ENCODE assay signal across 25 mouse cellular contexts in the genomic region with DNA sequence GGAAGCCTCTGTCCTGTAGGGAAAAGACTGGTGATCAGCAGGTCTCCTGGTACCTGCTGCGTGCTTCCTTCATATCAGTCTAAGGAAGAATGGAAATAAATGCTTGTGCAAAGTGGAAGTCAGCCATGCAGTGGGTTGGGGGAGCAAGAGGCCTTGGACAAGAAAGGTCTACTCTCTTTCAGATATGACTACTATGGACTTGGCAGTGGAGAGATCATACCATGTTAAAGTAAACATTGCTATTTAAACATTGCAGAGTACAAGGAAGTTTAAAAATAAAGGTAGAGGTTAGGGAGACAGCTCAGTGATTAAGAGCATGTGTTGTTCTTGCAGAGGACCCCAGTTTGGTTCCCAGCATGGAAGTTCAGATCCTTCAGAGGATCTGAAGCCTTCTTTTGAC. TPM values are rescaled to one million over a fixed set of nuclear protein-coding genes. Genes with fewer than 3 reads are reported as not detected.
DNase-seq lines count a peak whose midpoint lies in the region; ATAC-seq lines count a peak whose summit lies in the region.
"Had no signal": no experiment of that assay in that cellular context is flagged by ENCODE, and none has a peak within 500 bp of the region (broad histone marks: within the 10 kb centered on the region; RNA-seq: fewer than 3 reads in every experiment).

No protein-coding gene starts in this region.

- ATAC-seq in intestine, embryonic 15.5 days = no peak
- ATAC-seq in intestine, embryonic 16.5 days = peak; percentile 32; the same call in 1 of the 2 replicates
- peak; percentile 64 for ATAC-seq in stomach, embryonic 15.5 days (ENCODE audit: insufficient read depth, low FRiP score, low read depth)
- ATAC-seq in cerebellum, adult (ENCODE audit: insufficient number of reproducible peaks, low FRiP score, low TSS enrichment) = no peak
- ATAC-seq: CD4-positive, CD25-positive, alpha-beta regulatory T cell, adult 4 months; forebrain, embryonic 13.5 days; forebrain, embryonic 16.5 days; hindbrain, postnatal 0 days had no signal

- peaks cover 44% of the 10 kb centered on the region for H3K4me1 ChIP-seq in intestine, embryonic 15.5 days (replicated peaks)
- H3K4me1 ChIP-seq in intestine, embryonic 16.5 days (ENCODE audit: control insufficient read depth, insufficient read depth, low read length) = peaks cover 43% of the 10 kb centered on the region
- peaks cover 58% of the 10 kb centered on the region for H3K4me1 ChIP-seq in stomach, embryonic 15.5 days

- no peaks in the 10 kb centered on the region for H3K27me3 ChIP-seq in intestine, embryonic 15.5 days (replicated peaks)
- H3K27me3 ChIP-seq in intestine, embryonic 16.5 days (replicated peaks; ENCODE audit: control insufficient read depth, insufficient read depth, low read length) = no peaks in the 10 kb centered on the region
- H3K27me3 ChIP-seq in stomach, embryonic 15.5 days (replicated peaks) = no peaks in the 10 kb centered on the region
- H3K27me3 ChIP-seq: forebrain, embryonic 13.5 days had no signal

- DNase-seq in left cerebral cortex, postnatal 36 days (ENCODE audit: low spot score in 2 of 2) = no peak
- no peak for DNase-seq in thymus, postnatal 36 days
- DNase-seq: adrenal gland, adult 8-10 months; adrenal gland, postnatal 25 days; cerebellum, adult 18-20 months; cerebellum, adult 9-10 months; cerebellum, postnatal 14 days; gastrocnemius, postnatal 10 days; gastrocnemius, postnatal 36 days; heart, adult 2 months had no signal

- H3K4me3 ChIP-seq in intestine, embryonic 15.5 days (replicated peaks) = no peak overlapping the region
- no peak overlapping the region for H3K4me3 ChIP-seq in intestine, embryonic 16.5 days (ENCODE audit: low read length)
- H3K4me3 ChIP-seq in stomach, embryonic 15.5 days (replicated peaks) = no peak overlapping the region
- H3K4me3 ChIP-seq: forebrain, embryonic 10.5 days; forebrain, embryonic 13.5 days; heart, adult 2 months; heart, embryonic 10.5 days had no signal

- 50% methylated on average over 1 of the region's 1 CpGs for WGBS in intestine, embryonic 15.5 days
- 34% methylated on average over 1 of the region's 1 CpGs for WGBS in intestine, embryonic 16.5 days
- WGBS in stomach, embryonic 15.5 days = 53% methylated on average over 1 of the region's 1 CpGs

- H3K36me3 ChIP-seq in intestine, embryonic 15.5 days = no peaks in the 10 kb centered on the region
- no peaks in the 10 kb centered on the region for H3K36me3 ChIP-seq in intestine, embryonic 16.5 days (ENCODE audit: control insufficient read depth, insufficient read depth, low read length)
- no peaks in the 10 kb centered on the region for H3K36me3 ChIP-seq in stomach, embryonic 15.5 days
- H3K36me3 ChIP-seq: forebrain, embryonic 10.5 days; heart, embryonic 10.5 days had no signal

- no peak overlapping the region for H3K9ac ChIP-seq in intestine, embryonic 15.5 days
- no peak overlapping the region for H3K9ac ChIP-seq in intestine, embryonic 16.5 days (ENCODE audit: low read depth, low read length)
- H3K9ac ChIP-seq in stomach, embryonic 15.5 days = no peak overlapping the region
- H3K9ac ChIP-seq: forebrain, embryonic 13.5 days; hindbrain, embryonic 14.5 days had no signal

- intact Hi-C loops in left cerebral cortex, postnatal 36 days (cut with DNase I) = no loop called here

- peak overlapping the region; percentile 92; the same call in 1 of the 2 replicates for H3K27ac ChIP-seq in intestine, embryonic 15.5 days
- peak overlapping the region; percentile 86 for H3K27ac ChIP-seq in intestine, embryonic 16.5 days (ENCODE audit: low read length)
- H3K27ac ChIP-seq in stomach, embryonic 15.5 days = peak overlapping the region; percentile 86; the same call in 1 of the 2 replicates
- H3K27ac ChIP-seq: heart, adult 2 months; heart, embryonic 10.5 days had no signal

- H3K4me2 ChIP-seq in intestine, embryonic 15.5 days (replicated peaks) = no peak overlapping the region
- H3K4me2 ChIP-seq in intestine, embryonic 16.5 days (ENCODE audit: low read depth, low read length) = no peak overlapping the region
- H3K4me2 ChIP-seq in stomach, embryonic 15.5 days = no peak overlapping the region
- H3K4me2 ChIP-seq: forebrain, embryonic 13.5 days; hindbrain, embryonic 14.5 days had no signal

- no peaks in the 10 kb centered on the region for H3K9me3 ChIP-seq in intestine, embryonic 15.5 days
- H3K9me3 ChIP-seq in intestine, embryonic 16.5 days (ENCODE audit: control insufficient read depth, low read length) = no peaks in the 10 kb centered on the region
- H3K9me3 ChIP-seq in stomach, embryonic 15.5 days = no peaks in the 10 kb centered on the region
- H3K9me3 ChIP-seq: forebrain, embryonic 10.5 days; forebrain, embryonic 13.5 days; heart, embryonic 10.5 days had no signal

RNA-seq across cellular contexts. Expression of a gene that starts 6.6 kb away (rescaled TPM):
- polyA plus RNA-seq in intestine, embryonic 15.5 days (2015; fragmentation: Nextera tagmentation; extraction: Ambion mirVana) = 21.1 and 22.7 TPM in 2 replicates
- polyA plus RNA-seq in intestine, embryonic 16.5 days (2015; fragmentation: Nextera tagmentation; extraction: Ambion mirVana) = 13.0 and 14.5 TPM in 2 replicates
- polyA plus RNA-seq in stomach, embryonic 15.5 days (2015; fragmentation: Nextera tagmentation; extraction: Ambion mirVana) = 27.3 and 30.6 TPM in 2 replicates
- total RNA-seq in left cerebral cortex, postnatal 36 days (2021) = 10 to 100 TPM; 24.9 to 30.8 TPM

RNA-seq across cellular contexts. Expression of a gene that starts 33.1 kb away (rescaled TPM):
- polyA plus RNA-seq in intestine, embryonic 15.5 days (2015; fragmentation: Nextera tagmentation; extraction: Ambion mirVana) = 0.99 and 1.4 TPM in 2 replicates
- 0.12 and 0.60 TPM in 2 replicates for polyA plus RNA-seq in intestine, embryonic 16.5 days (2015; fragmentation: Nextera tagmentation; extraction: Ambion mirVana)
- polyA plus RNA-seq in stomach, embryonic 15.5 days (2015; fragmentation: Nextera tagmentation; extraction: Ambion mirVana) = 1.5 TPM in 2 replicates
- 1 to 10 TPM; 2.0 to 2.3 TPM for total RNA-seq in left cerebral cortex, postnatal 36 days (2021)
- total RNA-seq: granulocyte monocyte progenitor cell, adult 5-6 weeks; hematopoietic stem cell, adult 5-6 weeks; MEL had no signal
- polyA plus RNA-seq: C2C12; CD4-positive, CD25-positive, alpha-beta regulatory T cell, adult 4 months had no signal

Comparison
In these comparisons a context has a peak if more than half of its experiments do, and no peak if none do; other contexts are left out.
1. ATAC-seq: peak in intestine, embryonic 16.5 days (single experiment) and stomach, embryonic 15.5 days (single experiment); none in intestine, embryonic 15.5 days (single experiment) and cerebellum, adult (single experiment).
2. Peak in every context shown above with its lines, with median percentiles within 50 percentile points of each other: H3K27ac ChIP-seq.